Mouse (Mus musculus): ENCODE data around the gene Bicra. TPM values are rescaled to one million over a fixed set of nuclear protein-coding genes. Genes with fewer than 3 reads are reported as not detected.

Gene Bicra
- total and polyA plus RNA-seq, 3 experiments = 0.81 to 14.1 TPM; not detected in 1

GRCm38 (mm10) chr7:15967312-15967711 lies 80.4 kb downstream of the Bicra start, which contains the start of gene Ehd2:
TSS of gene Ehd2 (minus strand) at chr7:15967567.
- TF ChIP-seq POLR2A (IDR thresholded peaks at IDR 0.05; ENCODE audit: control insufficient read depth in 1 of 2, insufficient read depth in 1 of 2, low read depth in 1 of 2, low read length in 2 of 2, poor library complexity in 1 of 2) = peak in 1 of 2 experiments; percentile 53; a peak in 1 of 4 replicates
- no peak for TF ChIP-seq POLR2AphosphoS2 (IDR thresholded peaks at IDR 0.05; ENCODE audit: low read length)
- no peak for TF ChIP-seq CHD1 (IDR thresholded peaks at IDR 0.05; ENCODE audit: low read depth, low read length)
- peak; percentile 37; the same call in 1 of the 2 replicates for TF ChIP-seq MXI1 (IDR thresholded peaks at IDR 0.05; ENCODE audit: low read depth, low read length)
- TF ChIP-seq MYB (IDR thresholded peaks at IDR 0.05; ENCODE audit: low read depth, low read length) = no peak
- no peak for TF ChIP-seq MAX (IDR thresholded peaks at IDR 0.05; ENCODE audit: low read length)
- no peak for TF ChIP-seq ZKSCAN1 (IDR thresholded peaks at IDR 0.05; ENCODE audit: low read depth, low read length)
- TF ChIP-seq UBTF (IDR thresholded peaks at IDR 0.05; ENCODE audit: borderline replicate concordance, insufficient read depth, low read depth, low read length) = no peak
- no peak for TF ChIP-seq NRF1 (IDR thresholded peaks at IDR 0.05; ENCODE audit: insufficient read depth, low read depth, low read length, poor library complexity, severe bottlenecking)
- peak; percentile 57 for TF ChIP-seq SIN3A (IDR thresholded peaks at IDR 0.05; ENCODE audit: low read length)
- TF ChIP-seq E2F4 (IDR thresholded peaks at IDR 0.05; ENCODE audit: borderline replicate concordance, low read depth, low read length) = no peak
- peak; percentile 79 for TF ChIP-seq RAD21 (IDR thresholded peaks at IDR 0.05; ENCODE audit: low read depth, low read length)
- no peak for TF ChIP-seq RCOR1 (IDR thresholded peaks at IDR 0.05; ENCODE audit: low read depth, low read length)
- no peak for TF ChIP-seq MAFK (IDR thresholded peaks at IDR 0.05; ENCODE audit: borderline replicate concordance, low read depth, low read length)
- peak; percentile 84 to 98 (median 93) for TF ChIP-seq CTCF (IDR thresholded peaks at IDR 0.05 in 2 of 3, conservative IDR thresholded peaks at IDR 0.05 in 1 of 3; ENCODE audit: control insufficient read depth in 1 of 3, insufficient read depth in 1 of 3, low read depth in 2 of 3, low read length in 3 of 3, poor library complexity in 1 of 3, severe bottlenecking in 1 of 3)
- no peak for TF ChIP-seq TBP (IDR thresholded peaks at IDR 0.05; ENCODE audit: low read depth, low read length)
- TF ChIP-seq ZC3H11A (IDR thresholded peaks at IDR 0.05; ENCODE audit: low read depth, low read length) = peak; percentile 79
- TF ChIP-seq ZMIZ1 (IDR thresholded peaks at IDR 0.05; ENCODE audit: low read depth, low read length) = no peak
- peak; percentile 87 for TF ChIP-seq SMC3 (IDR thresholded peaks at IDR 0.05; ENCODE audit: low read depth, low read length)
- 0 out of 2 replicates have a peak, but pooled peaks have one; percentile 37 for TF ChIP-seq HCFC1 (IDR thresholded peaks at IDR 0.05; ENCODE audit: low read depth, low read length)
- no peak for TF ChIP-seq USF2 (IDR thresholded peaks at IDR 0.05; ENCODE audit: borderline replicate concordance in 1 of 2, insufficient read depth in 1 of 2, low read depth in 1 of 2, low read length in 2 of 2)
- TF ChIP-seq GABPA (IDR thresholded peaks at IDR 0.05; ENCODE audit: low read depth, low read length) = no peak
- no peak for TF ChIP-seq GATA1 (IDR thresholded peaks at IDR 0.05; ENCODE audit: low read depth, low read length)
- TF ChIP-seq POLR2AphosphoS5 (IDR thresholded peaks at IDR 0.05; ENCODE audit: borderline replicate concordance, low read depth, low read length) = no peak
- TF ChIP-seq MEF2A (IDR thresholded peaks at IDR 0.05; ENCODE audit: extremely low read depth, insufficient replicate concordance, low read depth, low read length, poor library complexity, severe bottlenecking) = no peak
- no peak; the same call in 1 of the 2 replicates for TF ChIP-seq NELFE (IDR thresholded peaks at IDR 0.05; ENCODE audit: low read depth, low read length)
- no peak for TF ChIP-seq JUND (IDR thresholded peaks at IDR 0.05; ENCODE audit: low read depth, low read length)
- TF ChIP-seq MAZ (IDR thresholded peaks at IDR 0.05; ENCODE audit: low read depth, low read length) = peak; percentile 89; the same call in 1 of the 2 replicates
- no peak for TF ChIP-seq EP300 (IDR thresholded peaks at IDR 0.05; ENCODE audit: low read depth in 1 of 2, low read length in 2 of 2)
- no peak for TF ChIP-seq CHD2 (IDR thresholded peaks at IDR 0.05; ENCODE audit: low read length)
- peak; percentile 31; the same call in 1 of the 2 replicates for TF ChIP-seq TCF12 (IDR thresholded peaks at IDR 0.05; ENCODE audit: low read depth, low read length)
- 0 out of 2 replicates have a peak, but pooled peaks have one; percentile 50 for TF ChIP-seq MYC (IDR thresholded peaks at IDR 0.05; ENCODE audit: low read depth, low read length)
- TF ChIP-seq ZNF384 (IDR thresholded peaks at IDR 0.05; ENCODE audit: low read depth, low read length) = no peak
- TF ChIP-seq BHLHE40 (IDR thresholded peaks at IDR 0.05; ENCODE audit: borderline replicate concordance, low read depth, low read length) = 0 out of 2 replicates have a peak, but pooled peaks have one; percentile 10
- peak; percentile 85 for DNase-seq (ENCODE audit: low read depth, low spot score)
- peak within 1 kb of the TSS; percentile 77 for H3K9ac ChIP-seq (ENCODE audit: control insufficient read depth, low read depth, low read length, poor library complexity, severe bottlenecking)

More at GRCm38 (mm10) chr7:15967312-15967711, 80.4 kb downstream of the Bicra start, which contains the start of gene Ehd2:
- Histone ChIP-seq H3K27me3 (ENCODE audit: control insufficient read depth in 1 of 2, insufficient read depth in 2 of 2, low read length in 2 of 2) (no peaks in the 10 kb centered on the region), H3K4me3 (ENCODE audit: control insufficient read depth in 1 of 2, insufficient read depth in 1 of 2, low read depth in 2 of 2, low read length in 2 of 2) (peak within 1 kb of the TSS; percentile 65 to 73), H3K4me1 (ENCODE audit: control insufficient read depth in 1 of 2, insufficient read depth in 2 of 2, low read length in 2 of 2) (peaks cover 6 to 17% of the 10 kb centered on the region in 2 experiments), H3K36me3 (ENCODE audit: control insufficient read depth in 1 of 2, insufficient read depth in 2 of 2, low read length in 2 of 2) (peaks cover 0 to 10% of the 10 kb centered on the region in 2 experiments; a peak in 2 of 4 replicates), H3K9me3 (replicated peaks; ENCODE audit: insufficient read depth, low read length) (no peaks in the 10 kb centered on the region), H3K79me2 (ENCODE audit: control insufficient read depth, insufficient read depth, low read length, poor library complexity) (no peaks in the 10 kb centered on the region), H3K27ac (ENCODE audit: control insufficient read depth, low read depth, low read length) (no peak within 1 kb of the TSS)

All from MEL (cell line).